Mouse (Mus musculus): ENCODE data around the gene Zscan29.
"Not testable (repeated sequence)": the region's sequence is repeated elsewhere in the genome, so short reads cannot be mapped to it uniquely, and the experiment has no call there.

Gene Zscan29

GRCm38 (mm10) chr2:121132822-121133221 lies 38.1 kb downstream of the Zscan29 start:
- DNase-seq = no peak

GRCm38 (mm10) chr2:121128865-121129620 lies 41.9 kb downstream of the Zscan29 start:
- no peak for DNase-seq

- no peak for DNase-seq
These were observed 43.4 kb downstream of the Zscan29 start for GRCm38 (mm10) chr2:121127536-121127935.

GRCm38 (mm10) chr2:121126302-121126701 lies 44.6 kb downstream of the Zscan29 start:
- DNase-seq = not testable (repeated sequence)

GRCm38 (mm10) chr2:121119260-121119659 lies 51.7 kb downstream of the Zscan29 start:
- DNase-seq = peak; percentile 63

- no peak for DNase-seq
These were observed 55.5 kb downstream of the Zscan29 start for GRCm38 (mm10) chr2:121115418-121115817.

- no peak for DNase-seq
These were observed 61.2 kb downstream of the Zscan29 start, which contains the start of gene Tgm7 for GRCm38 (mm10) chr2:121109695-121110094. Tgm7 (minus strand) TSS chr2:121109795.

Measured in lung, postnatal 10 days (tissue).